Mouse (Mus musculus) midbrain, embryonic 15.5 days (tissue): ENCODE data around the gene Snrnp35. TPM values are rescaled to one million over a fixed set of nuclear protein-coding genes. Genes with fewer than 3 reads are reported as not detected.

Experiments used
- ATAC-seq: fragments of 200-750 bp; cut with Nextera tagmentation; replicated peaks from 2 replicates; pipeline ENCODE4 v1.8.0; 2017; ENCODE audit warnings: moderate TSS enrichment
- H3K27ac ChIP-seq: fragments of 300-500 bp; sonication (generic); 2 replicates; pipeline ENCODE4 v1.5.1; 2015; ENCODE audit warnings: mild to moderate bottlenecking, inconsistent platforms
- H3K27me3 ChIP-seq: fragments of 300-500 bp; sonication (generic); replicated peaks from 2 replicates; pipeline ENCODE4 v1.6.1; 2015; ENCODE audit warnings: inconsistent platforms
- H3K36me3 ChIP-seq: fragments of 300-500 bp; sonication (generic); replicated peaks from 2 replicates; pipeline ENCODE4 v1.6.1; 2015; ENCODE audit warnings: inconsistent platforms
- H3K4me1 ChIP-seq: fragments of 300-500 bp; sonication (generic); 2 replicates; pipeline ENCODE4 v1.6.1; 2015; ENCODE audit warnings: inconsistent platforms
- H3K4me2 ChIP-seq: fragments of 300-500 bp; sonication (generic); 2 replicates; pipeline ENCODE4 v1.6.1; 2015; ENCODE audit warnings: inconsistent platforms, mild to moderate bottlenecking, moderate library complexity
- H3K4me3 ChIP-seq: fragments of 300-500 bp; sonication (generic); 2 replicates; pipeline ENCODE4 v1.5.1; 2015; ENCODE audit warnings: mild to moderate bottlenecking, inconsistent platforms
- H3K9ac ChIP-seq: fragments of 300-500 bp; sonication (generic); 2 replicates; pipeline ENCODE4 v1.6.1; 2015; ENCODE audit warnings: mild to moderate bottlenecking, inconsistent platforms
- H3K9me3 ChIP-seq: fragments of 300-500 bp; sonication (generic); 2 replicates; pipeline ENCODE4 v1.6.1; 2016; ENCODE audit warnings: inconsistent platforms
- WGBS: fragments of 180-500 bp; shearing (Covaris S2); methylation state at CpG from one replicate; pipeline ENCODE4 v1.1.7; 2015; ENCODE audit warnings: mixed read lengths; 5-methylcytosine and 5-hydroxymethylcytosine counted together
- polyA plus RNA-seq: library from polyadenylated mRNA; unstranded; fragments of >200 nt; fragmentation: Nextera tagmentation; extraction: Ambion mirVana; gene quantifications from 2 replicates; pipeline ENCODE4 v1.2.1, GENCODE M21; 2015

Gene Snrnp35
- polyA plus RNA-seq, 1 experiment from 2014 or later = 18.9 TPM

DNA sequence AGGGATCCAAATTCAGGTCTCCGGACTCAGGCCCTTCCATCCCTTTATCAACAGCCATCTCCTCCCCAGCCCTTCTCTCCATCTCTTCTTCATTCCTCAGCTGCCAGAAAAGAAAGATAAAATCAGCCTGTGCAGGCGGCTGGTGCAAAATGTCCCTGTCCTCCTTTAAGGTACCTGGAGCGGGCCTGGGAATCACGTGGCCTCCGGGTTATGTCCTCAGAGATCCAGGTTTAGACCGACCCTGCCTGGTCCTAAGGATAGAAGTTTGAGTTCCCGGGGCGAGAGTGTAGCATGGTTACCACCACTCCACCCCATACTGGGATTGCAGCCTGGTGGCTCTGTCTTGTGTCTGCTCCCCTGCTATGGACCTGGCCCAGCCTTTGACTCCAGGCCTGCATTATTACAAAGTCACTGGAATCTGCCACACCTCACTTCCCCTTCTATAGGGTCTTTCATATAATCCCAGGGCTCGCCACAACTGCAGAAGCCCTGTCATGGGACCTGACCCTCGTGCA is 27.7 kb downstream of the Snrnp35 start:
- ATAC-seq = no peak
- 87% methylated on average over 10 of the region's 10 CpGs for WGBS
- Histone ChIP-seq H3K4me1 (no peaks in the 10 kb centered on the region), H3K9me3 (no peaks in the 10 kb centered on the region), H3K27ac (no peak overlapping the region), H3K27me3 (no peaks in the 10 kb centered on the region), H3K4me3 (no peak overlapping the region), H3K9ac (no peak overlapping the region), H3K36me3 (peaks cover 16% of the 10 kb centered on the region), H3K4me2 (no peak overlapping the region)

DNA sequence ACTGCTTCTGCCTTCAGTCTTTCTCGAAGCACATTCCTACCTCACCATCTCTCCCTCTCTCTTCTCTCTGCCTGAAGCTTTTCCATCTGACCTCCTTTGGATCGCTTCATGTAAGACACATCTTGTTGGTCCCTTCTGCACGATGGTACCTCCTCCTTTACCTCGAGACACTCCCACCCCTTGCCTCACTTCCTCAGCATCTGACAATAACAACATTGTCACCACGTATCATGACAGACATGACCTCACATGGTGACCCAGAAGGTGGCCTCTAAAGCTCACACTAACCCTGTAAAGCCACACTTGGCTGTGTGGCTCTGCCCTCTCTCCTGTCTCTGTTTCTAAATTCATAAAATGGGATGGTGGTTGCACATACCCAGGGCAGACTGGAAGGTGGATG is 32.9 kb downstream of the Snrnp35 start:
- Histone ChIP-seq H3K9me3 (no peaks in the 10 kb centered on the region), H3K4me2 (no peak overlapping the region), H3K27me3 (no peaks in the 10 kb centered on the region), H3K27ac (no peak overlapping the region), H3K4me3 (no peak overlapping the region), H3K36me3 (peaks cover 16% of the 10 kb centered on the region), H3K4me1 (no peaks in the 10 kb centered on the region), H3K9ac (no peak overlapping the region)
- 75% methylated on average over 5 of the region's 5 CpGs for WGBS
- ATAC-seq = no peak

DNA sequence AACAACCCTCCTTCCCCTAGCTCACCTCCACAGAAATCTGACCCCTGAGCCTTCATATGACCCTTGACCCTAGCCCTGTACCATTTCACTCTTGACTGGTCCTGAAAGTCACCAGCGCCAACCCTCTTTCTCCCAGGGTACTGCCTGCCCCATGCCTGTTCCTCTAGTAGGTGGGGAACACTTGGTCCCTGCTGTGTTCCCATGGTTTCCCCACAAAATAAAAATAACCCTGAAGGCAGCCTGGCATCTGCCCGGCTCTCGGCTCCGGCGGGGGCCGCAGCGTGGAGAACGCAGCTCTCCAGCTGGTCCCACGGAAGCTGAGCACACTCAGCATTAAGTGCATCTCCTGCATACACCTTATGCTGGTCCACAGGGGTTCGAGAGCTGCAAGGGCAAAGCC is 35.7 kb downstream of the Snrnp35 start:
- Histone ChIP-seq H3K27ac (no peak overlapping the region), H3K9ac (no peak overlapping the region), H3K36me3 (0 out of 2 replicates have a peak, but pooled peaks cover 7% of the 10 kb centered on the region), H3K4me1 (no peaks in the 10 kb centered on the region), H3K4me2 (no peak overlapping the region), H3K27me3 (no peaks in the 10 kb centered on the region), H3K4me3 (no peak overlapping the region), H3K9me3 (no peaks in the 10 kb centered on the region)
- 51% methylated on average over 10 of the region's 10 CpGs for WGBS
- no peak for ATAC-seq

DNA sequence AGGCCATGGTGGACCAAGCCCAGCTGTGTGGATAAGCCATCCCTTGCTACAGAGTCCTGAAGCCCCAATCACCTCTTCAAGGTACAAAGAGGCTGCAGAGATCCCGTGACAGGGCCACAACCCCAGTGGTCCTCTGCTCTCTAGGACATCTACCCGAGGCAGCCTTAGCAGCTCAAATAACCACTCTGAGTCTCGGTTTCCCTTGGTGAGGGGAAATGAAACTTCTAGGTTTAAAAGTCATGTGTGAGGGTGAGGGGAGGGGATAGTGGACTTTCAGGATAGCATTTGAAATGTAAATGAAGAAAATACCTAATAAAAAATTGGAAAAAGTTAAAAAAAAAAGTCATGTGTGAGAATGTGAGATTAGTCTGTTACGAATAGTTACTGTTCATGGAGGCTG is 38.7 kb downstream of the Snrnp35 start:
- Histone ChIP-seq H3K4me2 (no peak overlapping the region), H3K27me3 (no peaks in the 10 kb centered on the region), H3K36me3 (no peaks in the 10 kb centered on the region), H3K9ac (no peak overlapping the region), H3K4me1 (no peaks in the 10 kb centered on the region), H3K9me3 (no peaks in the 10 kb centered on the region), H3K27ac (no peak overlapping the region), H3K4me3 (no peak overlapping the region)
- no peak for ATAC-seq
- WGBS = 93% methylated on average over 4 of the region's 4 CpGs

DNA sequence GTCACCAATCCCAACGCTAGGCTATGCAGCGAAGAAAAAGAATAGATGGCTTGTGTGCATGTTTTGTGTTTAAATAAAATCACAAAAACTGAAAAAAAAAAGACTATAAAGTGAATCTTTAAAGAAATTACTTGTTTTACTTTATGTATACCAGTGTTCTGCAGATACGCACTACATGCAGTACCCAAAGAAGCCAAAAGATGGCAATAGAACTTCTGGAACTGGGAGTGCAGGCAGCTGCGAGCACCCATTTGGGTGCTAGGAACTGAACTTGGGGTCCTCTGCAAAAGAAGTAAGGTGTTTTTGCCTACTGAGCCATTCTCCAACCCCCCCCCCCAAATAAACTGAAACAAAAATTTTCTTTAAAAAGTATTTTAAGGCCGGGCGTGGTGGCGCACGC is 40.1 kb downstream of the Snrnp35 start:
- H3K9me3 ChIP-seq = no peaks in the 10 kb centered on the region
- 97% methylated on average over 8 of the region's 8 CpGs for WGBS
- no peak overlapping the region for H3K4me2 ChIP-seq
- peaks cover under 1% of the 10 kb centered on the region; the same call in 1 of the 2 replicates for H3K4me1 ChIP-seq
- no peak overlapping the region for H3K9ac ChIP-seq
- no peaks in the 10 kb centered on the region for H3K27me3 ChIP-seq
- no peaks in the 10 kb centered on the region for H3K36me3 ChIP-seq
- no peak overlapping the region for H3K27ac ChIP-seq
- no peak overlapping the region for H3K4me3 ChIP-seq
- ATAC-seq = no peak

DNA sequence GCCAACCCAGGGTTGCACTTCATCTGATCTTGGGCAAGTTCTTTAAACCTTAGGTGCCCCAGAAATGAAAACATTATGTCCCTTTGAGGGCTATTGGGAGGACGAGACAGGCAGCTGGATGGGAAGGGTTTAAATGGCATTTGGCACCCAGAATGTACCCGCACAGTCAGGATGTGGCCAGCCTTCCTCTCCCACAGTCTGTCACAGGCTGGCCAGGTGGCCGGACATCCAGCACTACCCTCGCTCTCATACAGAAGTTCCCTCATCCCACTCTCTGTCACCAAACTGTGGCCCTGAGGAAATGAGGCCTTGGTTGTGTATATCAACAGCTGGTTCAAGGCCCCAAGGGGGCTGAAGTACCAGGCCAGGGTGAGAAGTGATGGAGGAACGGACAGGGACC is 42.0 kb downstream of the Snrnp35 start:
- no peaks in the 10 kb centered on the region for H3K36me3 ChIP-seq
- no peaks in the 10 kb centered on the region for H3K9me3 ChIP-seq
- ATAC-seq = no peak
- H3K4me1 ChIP-seq = peaks cover 20% of the 10 kb centered on the region
- H3K4me3 ChIP-seq = no peak overlapping the region
- no peak overlapping the region for H3K4me2 ChIP-seq
- H3K27me3 ChIP-seq = no peaks in the 10 kb centered on the region
- H3K27ac ChIP-seq = no peak overlapping the region
- no peak overlapping the region for H3K9ac ChIP-seq
- WGBS = 96% methylated on average over 5 of the region's 5 CpGs

DNA sequence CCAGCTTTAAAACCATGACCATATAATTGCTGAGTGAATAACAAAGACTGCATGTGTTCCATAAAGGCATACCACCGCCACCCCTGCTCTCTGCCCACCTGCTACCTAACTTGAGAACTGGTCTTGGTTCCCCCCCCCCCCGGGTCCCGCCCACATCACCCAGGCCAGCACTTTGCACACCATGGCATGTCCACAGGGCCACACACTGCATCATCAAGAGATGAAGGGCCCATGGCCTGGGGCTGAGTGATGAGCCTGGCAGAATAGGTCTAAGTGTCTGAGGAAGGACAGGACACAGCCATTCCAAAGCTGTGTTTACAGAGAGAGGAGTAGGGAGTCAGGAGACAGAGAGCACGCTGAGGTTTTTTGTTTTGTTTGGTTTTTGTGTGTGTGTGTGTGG is 45.4 kb downstream of the Snrnp35 start:
- no peak overlapping the region for H3K9ac ChIP-seq
- H3K4me1 ChIP-seq = peaks cover 35% of the 10 kb centered on the region
- H3K27ac ChIP-seq = no peak overlapping the region
- WGBS = 80% methylated on average over 4 of the region's 4 CpGs
- no peaks in the 10 kb centered on the region for H3K27me3 ChIP-seq
- ATAC-seq = no peak
- H3K4me3 ChIP-seq = no peak overlapping the region
- no peaks in the 10 kb centered on the region for H3K36me3 ChIP-seq
- no peaks in the 10 kb centered on the region for H3K9me3 ChIP-seq
- peak overlapping the region; percentile 75; the same call in 1 of the 2 replicates for H3K4me2 ChIP-seq

DNA sequence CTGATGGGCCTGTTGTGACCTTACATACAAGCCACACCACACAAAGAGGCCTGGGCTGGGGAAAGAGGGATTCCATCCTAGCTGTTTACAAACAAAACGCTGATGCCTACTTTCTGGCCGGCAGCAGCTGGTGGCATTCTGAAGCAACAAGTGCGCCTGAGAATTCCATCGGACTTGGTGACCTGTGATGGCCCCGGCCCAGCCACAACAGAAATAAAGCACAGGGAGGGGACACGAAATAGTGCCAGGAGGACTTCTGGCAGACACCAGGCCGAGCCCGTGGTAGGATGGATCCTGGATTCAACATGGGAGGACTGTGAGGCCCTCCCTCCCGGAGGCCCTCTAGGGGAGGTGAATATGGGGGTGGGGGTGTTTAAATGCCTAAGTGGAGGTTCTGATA is 45.9 kb downstream of the Snrnp35 start:
- H3K27ac ChIP-seq = no peak overlapping the region
- no peaks in the 10 kb centered on the region for H3K9me3 ChIP-seq
- ATAC-seq = no peak
- H3K4me2 ChIP-seq = peak overlapping the region; percentile 75
- H3K27me3 ChIP-seq = no peaks in the 10 kb centered on the region
- 51% methylated on average over 9 of the region's 9 CpGs for WGBS
- H3K4me3 ChIP-seq = peak overlapping the region; percentile 11; the same call in 1 of the 2 replicates
- peaks cover 35% of the 10 kb centered on the region for H3K4me1 ChIP-seq
- H3K36me3 ChIP-seq = no peaks in the 10 kb centered on the region
- no peak overlapping the region for H3K9ac ChIP-seq

DNA sequence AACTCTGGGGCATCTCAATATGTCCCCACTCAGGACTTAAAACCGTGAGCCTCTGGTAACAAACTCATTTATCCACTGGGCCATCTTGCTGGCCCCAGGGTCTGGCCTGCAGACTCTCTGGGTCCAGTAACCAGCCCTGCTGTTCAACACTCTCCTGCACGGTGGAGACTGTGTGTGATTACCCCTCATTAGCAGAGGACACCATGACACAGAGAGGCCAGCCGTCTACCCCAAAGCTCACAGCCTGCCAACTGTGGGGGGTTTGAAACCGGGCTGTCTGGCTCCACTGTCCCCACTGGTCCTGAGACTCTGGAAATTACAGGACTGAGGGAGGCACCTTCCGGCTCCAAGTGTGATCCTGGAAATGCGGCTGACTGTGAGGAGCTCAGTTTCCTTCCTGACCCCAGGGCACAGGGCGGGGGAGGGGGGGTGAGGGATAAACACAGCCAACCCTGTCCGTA is 46.3 kb downstream of the Snrnp35 start:
- H3K4me2 ChIP-seq = peak overlapping the region; percentile 75
- H3K4me1 ChIP-seq = peaks cover 35% of the 10 kb centered on the region
- 47% methylated on average over 8 of the region's 8 CpGs for WGBS
- H3K9me3 ChIP-seq = no peaks in the 10 kb centered on the region
- no peaks in the 10 kb centered on the region for H3K27me3 ChIP-seq
- no peak for ATAC-seq
- peak overlapping the region; percentile 76 for H3K4me3 ChIP-seq
- H3K9ac ChIP-seq = no peak overlapping the region
- H3K27ac ChIP-seq = no peak overlapping the region
- H3K36me3 ChIP-seq = no peaks in the 10 kb centered on the region

DNA sequence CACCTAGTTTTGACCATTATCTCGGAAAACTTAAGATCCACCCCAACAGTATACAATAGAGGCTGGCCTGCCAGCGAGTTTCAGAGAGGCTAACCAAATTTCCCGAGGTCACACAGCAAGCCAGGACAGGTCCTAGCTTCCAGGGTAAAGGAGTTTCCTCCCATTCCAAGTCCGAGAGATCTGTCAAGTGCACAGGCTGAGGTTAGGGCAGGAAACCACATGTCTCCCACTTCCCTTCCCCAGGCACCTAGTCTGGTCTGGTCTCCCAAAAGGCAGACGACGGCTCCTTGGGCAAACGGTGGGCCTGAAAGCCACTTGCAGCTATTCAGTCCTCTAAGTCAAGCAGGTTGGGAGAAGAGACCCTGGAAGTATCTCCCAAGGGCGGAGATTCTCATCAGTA is 46.8 kb downstream of the Snrnp35 start:
- peaks cover 35% of the 10 kb centered on the region for H3K4me1 ChIP-seq
- no peaks in the 10 kb centered on the region for H3K27me3 ChIP-seq
- ATAC-seq = no peak
- H3K4me2 ChIP-seq = peak overlapping the region; percentile 75
- no peak overlapping the region for H3K9ac ChIP-seq
- peak overlapping the region; percentile 76 for H3K4me3 ChIP-seq
- no peaks in the 10 kb centered on the region for H3K36me3 ChIP-seq
- H3K9me3 ChIP-seq = no peaks in the 10 kb centered on the region
- WGBS = 64% methylated on average over 8 of the region's 8 CpGs
- no peak overlapping the region for H3K27ac ChIP-seq

DNA sequence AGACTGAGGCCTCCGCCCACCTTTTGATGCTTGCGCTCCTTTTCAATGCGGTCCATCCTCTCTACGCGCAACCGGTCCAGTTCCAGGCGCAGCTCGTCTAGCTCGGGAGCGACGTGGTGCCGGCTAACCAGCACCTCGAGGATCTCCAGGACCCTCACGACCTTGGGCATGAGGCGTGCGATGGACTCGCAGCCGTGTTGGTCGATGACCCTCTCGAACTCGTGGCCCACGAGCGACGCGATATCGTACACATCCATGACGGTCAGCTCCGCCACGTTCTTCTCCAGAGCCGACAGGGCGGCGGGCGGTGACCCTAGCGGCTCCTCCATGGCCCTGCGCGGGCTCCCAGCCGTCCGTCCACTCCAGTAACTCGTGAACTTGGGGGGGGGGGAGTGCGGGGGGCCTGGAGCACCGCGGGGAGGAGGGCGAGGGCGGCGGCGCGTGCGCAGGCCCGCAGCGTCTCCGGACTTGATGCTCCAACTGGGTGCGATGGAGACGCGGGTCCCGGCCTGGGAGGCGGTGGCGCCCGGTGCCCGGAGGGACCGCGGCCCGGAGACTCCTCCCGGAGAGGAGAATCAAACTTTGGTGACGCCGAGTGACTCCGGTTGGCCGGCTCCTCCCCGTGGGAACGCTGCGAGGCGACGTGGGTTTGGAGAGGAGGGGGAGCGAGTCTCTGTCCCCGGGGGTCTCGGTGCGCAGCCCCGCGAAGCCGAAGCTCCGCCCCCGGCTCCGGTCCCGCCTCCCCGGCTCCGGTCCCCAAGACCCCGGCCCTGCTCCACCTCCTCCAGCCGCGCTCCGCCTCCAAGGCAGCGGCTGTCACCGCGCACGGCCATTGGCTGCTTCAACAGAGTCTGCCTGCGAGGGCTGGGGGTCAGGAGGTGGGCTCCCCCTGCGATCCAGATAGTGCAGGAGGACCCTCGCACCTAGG is 48.0 kb downstream of the Snrnp35 start, which contains the start of gene Rilpl1:
Rilpl1 (minus strand) TSS at position 737 of the 928 bp plus-strand sequence.
- Histone ChIP-seq H3K9me3 (no peaks in the 10 kb centered on the region), H3K9ac (peak within 1 kb of the TSS; percentile 54), H3K36me3 (no peaks in the 10 kb centered on the region), H3K4me1 (peaks cover 35% of the 10 kb centered on the region), H3K4me3 (peak within 1 kb of the TSS; percentile 76), H3K4me2 (peak within 1 kb of the TSS; percentile 75), H3K27ac (peak within 1 kb of the TSS; percentile 83), H3K27me3 (no peaks in the 10 kb centered on the region)
- under 1% methylated on average over 85 of the region's 96 CpGs for WGBS
- peak; percentile 93 for ATAC-seq

DNA sequence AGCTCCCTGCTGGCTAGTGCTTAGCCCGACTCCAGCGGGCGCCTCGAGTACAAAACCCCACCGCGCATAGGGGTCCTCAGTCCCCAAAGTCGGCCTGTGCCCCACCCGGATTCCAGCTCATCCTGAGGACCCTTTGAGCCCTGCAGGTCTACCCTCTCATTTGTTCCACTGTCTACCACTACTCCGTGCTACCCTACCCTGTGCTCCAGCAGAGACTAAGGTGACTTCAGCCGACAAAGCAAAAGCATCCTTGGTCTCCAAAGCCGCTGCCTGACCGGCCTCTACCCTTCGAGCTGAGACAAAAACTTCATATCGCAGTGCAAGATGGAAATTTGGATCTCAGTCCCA is 48.6 kb downstream of the Snrnp35 start:
- H3K4me2 ChIP-seq = peak overlapping the region; percentile 75
- peak overlapping the region; percentile 54 for H3K9ac ChIP-seq
- H3K27me3 ChIP-seq = no peaks in the 10 kb centered on the region
- ATAC-seq = peak; percentile 70; the same call in 1 of the 2 replicates
- H3K4me1 ChIP-seq = peaks cover 35% of the 10 kb centered on the region
- H3K36me3 ChIP-seq = no peaks in the 10 kb centered on the region
- 12% methylated on average over 14 of the region's 14 CpGs for WGBS
- peak overlapping the region; percentile 83 for H3K27ac ChIP-seq
- peak overlapping the region; percentile 76 for H3K4me3 ChIP-seq
- no peaks in the 10 kb centered on the region for H3K9me3 ChIP-seq
